Mouse (Mus musculus) E14TG2a.4 (cell line): Measurements from ENCODE around the gene Pet100.
A peak's percentile ranks its signal among the peaks of the same experiment; 100 is the strongest.

Source experiments
- H3K27me3 ChIP-seq: 2 replicates; pipeline ENCODE4 v1.6.1; 2014; ENCODE audit warnings: low read length, control low read depth; ENCODE audit not compliant: insufficient read depth
- H3K36me3 ChIP-seq: 2 replicates; pipeline ENCODE4 v1.6.1; 2014; ENCODE audit warnings: low read length, control low read depth; ENCODE audit not compliant: insufficient read depth
- H3K4me1 ChIP-seq: replicated peaks from 2 replicates; pipeline ENCODE4 v1.6.1; 2014; ENCODE audit warnings: low read depth, low read length, control low read depth
- H3K4me3 ChIP-seq: replicated peaks from 2 replicates; pipeline ENCODE4 v1.5.1; 2014; ENCODE audit warnings: mild to moderate bottlenecking, low read length
- H3K9me3 ChIP-seq: 2 replicates; pipeline ENCODE4 v1.6.1; 2014; ENCODE audit warnings: low read length, control low read depth
- CTCF ChIP-seq: conservative IDR thresholded peaks from 2 replicates; pipeline ENCODE4 v1.5.1; 2014; ENCODE audit warnings: low read length
- NANOG ChIP-seq: IDR thresholded peaks from 2 replicates; pipeline ENCODE4 v1.6.1; 2014; ENCODE audit warnings: borderline replicate concordance, low read length, mixed read lengths
- POU5F1 ChIP-seq: IDR thresholded peaks from 2 replicates; pipeline ENCODE4 v1.6.1; 2014; ENCODE audit warnings: low read length, borderline replicate concordance

The Pet100 gene

DNA sequence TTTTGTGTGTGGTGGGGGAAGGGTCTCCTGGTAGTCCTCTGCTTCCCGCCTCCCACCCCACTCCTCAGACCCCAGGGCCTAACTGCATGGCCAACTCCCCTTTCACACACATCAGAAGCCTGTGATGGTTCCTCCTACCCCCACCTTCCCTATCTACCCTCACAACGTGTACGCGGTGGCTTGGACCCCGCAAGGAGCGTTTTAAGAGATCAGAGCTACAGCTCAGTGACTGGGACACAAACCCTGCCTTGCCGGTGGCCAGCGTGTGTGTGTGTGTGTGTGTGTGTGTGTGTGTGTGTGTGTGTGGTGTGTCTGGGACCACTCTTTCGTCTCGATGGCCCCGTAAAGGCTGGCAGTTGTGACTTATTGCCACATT, 33.1 kb upstream of the Pet100 start:
- Histone ChIP-seq H3K27me3 (no peaks in the 10 kb centered on the region), H3K36me3 (no peaks in the 10 kb centered on the region), H3K9me3 (no peaks in the 10 kb centered on the region), H3K4me3 (peak overlapping the region; percentile 92), H3K4me1 (peaks cover 25% of the 10 kb centered on the region)
- TF ChIP-seq NANOG (no peak), CTCF (no peak), POU5F1 (no peak)

DNA sequence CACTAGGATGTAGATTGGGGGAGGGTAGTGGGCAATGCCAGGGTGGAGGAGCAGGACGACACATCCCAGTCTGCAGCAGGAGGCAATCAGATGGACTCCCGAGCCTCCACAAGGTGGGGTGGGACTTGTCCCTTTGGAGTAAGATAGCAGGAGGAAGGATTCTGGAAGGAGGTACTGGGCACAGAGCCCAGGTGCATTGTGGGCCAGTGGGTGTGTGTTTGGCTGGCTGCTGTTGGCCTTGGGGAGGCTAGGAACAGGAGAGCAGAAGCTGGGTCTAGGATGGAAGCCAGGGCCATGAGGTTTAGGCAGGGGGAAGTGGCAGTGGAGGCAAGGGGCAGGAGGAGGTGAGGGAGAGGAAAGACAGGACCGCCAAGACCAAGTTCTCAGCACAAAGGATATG, 27.9 kb upstream of the Pet100 start:
- Histone ChIP-seq H3K4me1 (peaks cover 59% of the 10 kb centered on the region), H3K9me3 (no peaks in the 10 kb centered on the region), H3K4me3 (no peak overlapping the region), H3K36me3 (peaks cover 8% of the 10 kb centered on the region), H3K27me3 (no peaks in the 10 kb centered on the region)
- no peak for TF ChIP-seq NANOG
- no peak for TF ChIP-seq CTCF
- no peak for TF ChIP-seq POU5F1

DNA sequence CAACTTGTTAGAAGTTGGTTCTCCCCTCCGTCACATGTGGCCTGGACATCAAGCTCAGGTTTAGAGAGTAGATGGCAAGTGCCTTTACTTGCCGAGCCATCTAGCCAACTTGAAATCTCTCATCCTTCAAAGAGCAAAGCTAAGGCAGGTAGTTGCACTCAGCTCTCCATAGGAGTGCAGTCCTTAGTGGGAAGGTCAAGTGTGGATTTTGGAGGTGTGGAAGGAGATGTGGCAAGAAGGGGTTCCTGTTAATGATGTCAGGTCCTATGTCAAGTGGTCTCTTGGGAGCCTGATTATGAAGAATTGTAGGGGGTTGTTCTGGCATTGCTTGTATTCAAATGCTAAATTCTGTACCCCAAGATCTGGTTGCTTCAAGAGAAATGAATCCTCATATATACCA, 26.9 kb upstream of the Pet100 start:
- Histone ChIP-seq H3K9me3 (no peaks in the 10 kb centered on the region), H3K36me3 (peaks cover 18% of the 10 kb centered on the region), H3K4me3 (no peak overlapping the region), H3K4me1 (peaks cover 66% of the 10 kb centered on the region), H3K27me3 (no peaks in the 10 kb centered on the region)
- no peak for TF ChIP-seq NANOG
- no peak for TF ChIP-seq POU5F1
- TF ChIP-seq CTCF, result no peak

DNA sequence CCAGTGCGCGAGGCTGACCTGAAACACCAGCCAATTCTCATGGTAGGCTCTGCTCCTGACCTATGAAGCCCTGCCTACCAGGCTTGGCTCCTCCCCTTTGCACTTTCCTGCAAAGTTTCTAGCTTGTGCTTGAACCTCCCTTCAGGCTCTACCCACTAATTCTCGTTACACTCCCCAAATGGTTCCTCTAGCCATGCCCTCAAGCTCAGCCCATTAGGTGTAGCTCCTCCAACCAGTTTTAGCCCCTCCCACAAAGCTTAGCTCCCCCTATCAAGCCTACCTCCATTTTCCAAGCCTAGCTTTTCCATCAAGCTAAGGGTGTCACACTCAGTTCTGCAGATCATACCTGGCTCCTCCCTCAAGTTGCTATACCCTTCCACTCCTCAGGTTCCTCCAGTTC, 23.3 kb upstream of the Pet100 start:
- Histone ChIP-seq H3K9me3 (no peaks in the 10 kb centered on the region), H3K4me1 (peaks cover 67% of the 10 kb centered on the region)
- no peak for TF ChIP-seq NANOG

DNA sequence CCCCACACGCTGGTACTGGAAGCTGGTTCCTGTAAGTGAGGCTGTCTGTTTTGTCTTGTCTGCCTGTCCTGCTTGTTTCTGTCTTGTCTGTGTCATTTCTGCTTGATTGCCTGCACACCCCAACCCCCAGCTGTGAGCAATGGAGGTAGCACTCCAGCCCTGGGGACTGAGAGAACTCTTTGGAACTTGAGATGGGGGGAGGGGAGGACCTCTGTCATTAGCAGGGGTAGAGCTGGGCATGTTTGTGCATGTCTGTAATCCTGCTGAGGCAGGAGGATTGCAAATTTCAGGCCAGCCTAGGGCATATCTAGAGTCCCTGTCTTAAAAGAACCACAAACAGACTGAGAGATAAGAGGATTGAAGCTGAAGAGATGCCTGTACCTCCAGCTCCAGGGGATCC, 22.1 kb upstream of the Pet100 start:
- peaks cover 68% of the 10 kb centered on the region for H3K4me1 ChIP-seq
- TF ChIP-seq NANOG, result no peak
- TF ChIP-seq CTCF, result no peak
- TF ChIP-seq POU5F1, result no peak
- H3K36me3 ChIP-seq, result peaks cover 64% of the 10 kb centered on the region
- H3K4me3 ChIP-seq, result peak overlapping the region; percentile 76
- no peaks in the 10 kb centered on the region for H3K9me3 ChIP-seq
- H3K27me3 ChIP-seq, result no peaks in the 10 kb centered on the region

More for the DNA sequence above, 23.3 kb upstream of the Pet100 start:
- Histone ChIP-seq H3K36me3 (peaks cover 52% of the 10 kb centered on the region), H3K27me3 (no peaks in the 10 kb centered on the region), H3K4me3 (peak overlapping the region; percentile 76)

DNA sequence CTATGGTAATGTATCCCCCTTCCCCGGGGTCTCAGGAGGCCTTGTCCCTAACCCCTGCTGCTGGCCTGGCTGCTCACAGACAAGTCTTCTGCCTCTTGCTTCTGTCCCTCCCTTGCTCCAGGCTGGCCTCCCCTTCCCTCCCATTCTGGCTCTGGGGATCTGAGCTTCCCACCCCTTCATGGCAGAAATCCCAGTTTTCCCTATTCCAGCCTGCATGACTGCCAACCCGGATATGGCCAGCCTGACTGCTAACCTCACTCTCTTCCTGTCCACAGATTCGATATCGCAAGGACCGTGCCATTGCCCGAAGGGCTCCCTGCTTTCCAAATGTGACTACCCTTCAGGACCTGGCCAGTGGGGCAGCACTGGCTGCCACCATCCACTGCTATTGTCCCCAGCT, 20.9 kb upstream of the Pet100 start:
- H3K4me1 ChIP-seq, result peaks cover 67% of the 10 kb centered on the region
- TF ChIP-seq NANOG (no peak), POU5F1 (no peak), CTCF (no peak)
- peak overlapping the region; percentile 76; the same call in 1 of the 2 replicates for H3K4me3 ChIP-seq
- H3K27me3 ChIP-seq, result no peaks in the 10 kb centered on the region
- H3K36me3 ChIP-seq, result peaks cover 76% of the 10 kb centered on the region
- H3K9me3 ChIP-seq, result no peaks in the 10 kb centered on the region

DNA sequence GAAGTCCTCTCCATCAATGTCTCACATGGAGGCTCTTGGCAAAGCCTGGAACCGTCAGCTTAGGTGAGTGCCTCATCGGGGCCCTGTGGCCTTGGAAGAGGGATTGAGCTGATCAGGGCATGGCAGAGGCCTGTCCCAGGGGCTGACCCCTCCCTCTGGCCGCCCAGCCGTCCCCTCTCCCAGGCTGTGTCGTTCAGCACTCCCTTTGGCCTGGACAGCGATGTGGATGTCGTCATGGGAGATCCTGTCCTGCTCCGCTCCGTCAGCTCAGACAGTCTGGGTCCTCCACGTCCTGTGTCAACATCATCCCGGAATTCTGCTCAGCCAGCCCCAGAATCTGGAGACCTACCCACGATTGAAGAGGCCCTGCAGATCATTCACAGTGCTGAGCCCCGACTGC, 17.9 kb upstream of the Pet100 start:
- Histone ChIP-seq H3K36me3 (peaks cover 99% of the 10 kb centered on the region), H3K9me3 (no peaks in the 10 kb centered on the region), H3K4me3 (no peak overlapping the region), H3K27me3 (no peaks in the 10 kb centered on the region), H3K4me1 (peaks cover 66% of the 10 kb centered on the region)
- TF ChIP-seq NANOG, result no peak
- no peak for TF ChIP-seq CTCF
- TF ChIP-seq POU5F1, result no peak

DNA sequence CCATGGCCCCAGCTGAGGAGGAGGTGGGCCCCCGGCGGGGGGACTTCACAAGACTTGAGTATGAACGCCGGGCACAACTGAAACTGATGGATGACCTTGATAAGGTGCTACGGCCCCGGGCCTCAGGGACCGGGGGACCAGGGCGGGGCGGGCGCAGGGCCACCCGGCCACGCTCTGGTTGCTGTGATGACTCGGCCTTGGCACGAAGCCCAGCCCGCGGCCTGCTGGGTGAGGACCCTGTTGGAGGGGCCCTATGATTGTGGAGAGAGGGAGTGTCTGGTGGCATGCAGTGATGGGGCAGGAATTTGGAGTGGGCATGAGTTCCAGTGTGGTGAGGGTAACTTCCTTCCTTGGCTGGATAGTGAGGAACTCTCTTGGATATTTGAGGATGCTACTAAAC, 14.8 kb upstream of the Pet100 start:
- H3K27me3 ChIP-seq, result no peaks in the 10 kb centered on the region
- peaks cover 73% of the 10 kb centered on the region for H3K4me1 ChIP-seq
- H3K4me3 ChIP-seq, result peak overlapping the region; percentile 68
- TF ChIP-seq NANOG, result no peak
- TF ChIP-seq POU5F1, result no peak
- TF ChIP-seq CTCF, result no peak
- H3K9me3 ChIP-seq, result no peaks in the 10 kb centered on the region
- H3K36me3 ChIP-seq, result peaks cover 100% of the 10 kb centered on the region

DNA sequence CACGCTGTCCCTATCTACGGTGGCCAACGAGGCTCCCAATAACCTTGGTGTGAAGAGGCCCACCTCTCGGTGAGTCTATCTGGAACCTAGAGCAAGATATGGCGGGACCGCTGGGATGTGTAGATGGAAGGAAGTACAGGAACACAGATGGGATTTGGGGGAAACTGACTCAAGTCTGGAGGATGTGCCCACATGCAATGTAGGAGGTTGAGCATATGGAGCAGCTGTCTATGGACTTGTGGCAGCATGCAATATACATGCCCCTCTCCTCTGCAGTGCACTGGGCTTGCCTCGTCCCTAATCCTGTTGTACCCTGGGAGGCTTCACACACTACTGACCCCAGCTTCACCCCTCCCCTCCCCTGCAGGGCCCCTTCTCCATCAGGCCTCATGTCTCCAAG, 13.5 kb upstream of the Pet100 start:
- no peaks in the 10 kb centered on the region for H3K27me3 ChIP-seq
- peaks cover 75% of the 10 kb centered on the region for H3K4me1 ChIP-seq
- TF ChIP-seq CTCF (no peak), NANOG (no peak), POU5F1 (no peak)
- H3K36me3 ChIP-seq, result peaks cover 100% of the 10 kb centered on the region
- H3K9me3 ChIP-seq, result no peaks in the 10 kb centered on the region
- no peak overlapping the region for H3K4me3 ChIP-seq
